Mouse (Mus musculus): ENCODE results near the gene Cldn3.

The Cldn3 gene

DNA sequence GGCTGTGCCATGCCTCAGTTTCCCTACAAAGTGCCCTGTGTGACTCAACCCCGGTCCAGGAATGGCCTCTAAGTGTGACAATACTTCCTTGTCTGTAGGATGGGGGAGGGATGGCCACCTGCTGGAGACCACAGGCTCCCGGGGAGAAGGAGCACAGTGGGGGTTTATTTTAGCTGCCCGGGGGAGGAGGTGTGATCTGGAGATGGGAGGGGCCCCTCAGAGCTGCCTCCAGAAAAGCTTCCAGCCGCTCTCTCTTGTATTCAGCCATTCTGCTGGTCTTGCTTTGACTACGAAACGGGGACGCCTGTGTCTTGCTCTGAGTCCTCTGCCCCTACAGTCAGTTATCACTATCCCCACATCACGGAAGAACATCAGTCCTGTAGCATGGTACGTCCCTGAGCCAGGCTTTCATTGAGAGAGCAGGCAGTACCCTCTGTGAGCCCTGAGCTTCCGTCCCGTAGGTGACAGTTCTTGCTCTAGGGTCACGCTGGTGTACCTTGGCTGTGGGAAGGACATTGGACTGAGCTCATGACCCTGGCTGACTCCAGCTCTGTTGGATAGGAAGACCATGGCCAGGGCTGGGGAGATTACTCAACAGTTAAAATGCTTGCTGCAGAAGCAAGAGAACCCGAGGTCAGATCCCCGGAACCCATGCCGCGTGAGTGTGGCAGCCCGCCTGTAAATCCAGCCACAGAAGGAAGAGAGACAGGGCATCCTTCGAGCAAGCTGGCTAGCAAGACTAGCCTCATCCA is 49.8 kb downstream of the Cldn3 start:
- DNase-seq (ENCODE audit: low read depth, low spot score) = no peak

All from skeletal muscle tissue, adult 2 months (tissue).